Mouse (Mus musculus) CD4-positive, CD25-positive, alpha-beta regulatory T cell, adult 9 weeks (primary cell): ENCODE data around the gene Sox2. TPM values are rescaled to one million over a fixed set of nuclear protein-coding genes. Genes with fewer than 3 reads are reported as not detected.

Experiments
- polyA plus RNA-seq: library from polyadenylated mRNA; unstranded; fragments of 100-300 nt; shearing (Covaris generic); gene quantifications from one replicate; pipeline ENCODE4 v1.2.1, GENCODE M21; 2017

Sox2 gene
- polyA plus RNA-seq = not detected

DNA sequence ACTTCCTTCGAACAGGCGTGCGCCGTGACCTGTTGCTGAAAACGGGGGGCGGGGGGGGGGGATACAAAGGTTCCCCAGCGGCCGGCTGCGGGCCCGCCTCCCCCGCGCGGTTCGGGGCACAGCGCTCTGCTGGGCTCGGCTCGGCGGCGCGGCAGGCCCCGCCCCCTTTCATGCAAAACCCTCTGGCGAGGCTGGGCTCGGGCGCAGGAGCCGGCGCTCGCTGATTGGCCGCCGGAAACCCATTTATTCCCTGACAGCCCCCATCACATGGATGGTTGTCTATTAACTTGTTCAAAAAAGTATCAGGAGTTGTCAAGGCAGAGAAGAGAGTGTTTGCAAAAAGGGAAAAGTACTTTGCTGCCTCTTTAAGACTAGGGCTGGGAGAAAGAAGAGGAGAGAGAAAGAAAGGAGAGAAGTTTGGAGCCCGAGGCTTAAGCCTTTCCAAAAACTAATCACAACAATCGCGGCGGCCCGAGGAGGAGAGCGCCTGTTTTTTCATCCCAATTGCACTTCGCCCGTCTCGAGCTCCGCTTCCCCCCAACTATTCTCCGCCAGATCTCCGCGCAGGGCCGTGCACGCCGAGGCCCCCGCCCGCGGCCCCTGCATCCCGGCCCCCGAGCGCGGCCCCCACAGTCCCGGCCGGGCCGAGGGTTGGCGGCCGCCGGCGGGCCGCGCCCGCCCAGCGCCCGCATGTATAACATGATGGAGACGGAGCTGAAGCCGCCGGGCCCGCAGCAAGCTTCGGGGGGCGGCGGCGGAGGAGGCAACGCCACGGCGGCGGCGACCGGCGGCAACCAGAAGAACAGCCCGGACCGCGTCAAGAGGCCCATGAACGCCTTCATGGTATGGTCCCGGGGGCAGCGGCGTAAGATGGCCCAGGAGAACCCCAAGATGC, at the start of gene Sox2:
Gene Sox2 (plus strand): TSS at position 680 of the 895 bp plus-strand sequence.

